9 mouse cellular contexts compared by ENCODE assay signal in the genomic region with DNA sequence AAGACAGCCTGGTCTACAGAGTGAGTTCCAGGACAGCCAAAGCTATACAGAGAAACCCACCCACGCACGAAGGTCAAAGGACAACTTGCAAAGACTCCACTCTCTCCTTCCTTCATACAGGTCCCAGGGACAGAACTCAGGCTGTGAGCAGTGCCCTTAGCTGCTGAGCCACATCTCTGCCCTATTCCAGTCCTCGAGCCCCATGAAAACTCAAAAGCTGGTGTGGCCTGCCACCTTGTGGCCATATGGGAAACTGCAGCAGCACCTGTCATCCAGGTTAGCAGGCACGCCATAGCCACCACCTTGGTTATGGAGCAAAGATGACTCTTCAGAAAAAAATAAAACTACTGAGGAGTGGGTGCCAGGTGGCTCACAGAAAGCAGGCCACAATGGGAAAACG. TPM values are rescaled to one million over a fixed set of nuclear protein-coding genes. Genes with fewer than 3 reads are reported as not detected.
A peak's percentile ranks its signal among the peaks of the same experiment; 100 is the strongest.
DNase-seq lines count a peak whose midpoint lies in the region; ATAC-seq and TF ChIP-seq lines count a peak whose summit lies in the region.
"Had no signal": no experiment of that assay in that cellular context is flagged by ENCODE, and none has a peak within 500 bp of the region (broad histone marks: within the 10 kb centered on the region; RNA-seq: fewer than 3 reads in every experiment).

No protein-coding gene starts in this region.

- DNase-seq in ES-E14 (ENCODE audit: low read depth, low spot score), result no peak
- DNase-seq in cerebellum, adult 11-12 months, result peak; percentile 90
- peak; percentile 83 for DNase-seq in hindbrain, embryonic 10.5 days (ENCODE audit: low spot score)
- DNase-seq in layer of hippocampus, adult 8-10 months (ENCODE audit: low spot score in 2 of 2), result peak; percentile 66 to 84
- DNase-seq in lung, embryonic 14.5 days, result peak; percentile 88
- peak; percentile 29 for DNase-seq in ovary, adult 18-20 months (ENCODE audit: low spot score)
- DNase-seq in thymus, adult 2 months, result peak; percentile 86

- H3K4me1 ChIP-seq in ES-E14 (ENCODE audit: control insufficient read depth in 2 of 2, insufficient read depth in 2 of 2, low read length in 2 of 2, poor library complexity in 1 of 2), result peaks cover 6 to 11% of the 10 kb centered on the region in 2 experiments
- H3K4me1 ChIP-seq in forebrain, embryonic 16.5 days (replicated peaks; ENCODE audit: control insufficient read depth, insufficient read depth, low read length), result peaks cover 9% of the 10 kb centered on the region
- peaks cover 11% of the 10 kb centered on the region for H3K4me1 ChIP-seq in hindbrain, embryonic 10.5 days (replicated peaks)
- no peaks in the 10 kb centered on the region for H3K4me1 ChIP-seq in lung, embryonic 14.5 days (ENCODE audit: insufficient read depth)
- no peaks in the 10 kb centered on the region for H3K4me1 ChIP-seq in thymus, adult 2 months (replicated peaks; ENCODE audit: control insufficient read depth, insufficient read depth, low read length)

- H3K9ac ChIP-seq in ES-E14 (ENCODE audit: insufficient read depth, low read depth, low read length, poor library complexity, severe bottlenecking), result no peak overlapping the region
- H3K9ac ChIP-seq in forebrain, embryonic 16.5 days (replicated peaks; ENCODE audit: low read depth, low read length), result no peak overlapping the region
- no peak overlapping the region for H3K9ac ChIP-seq in lung, embryonic 14.5 days

- peak; percentile 74 for ATAC-seq in forebrain, embryonic 16.5 days
- ATAC-seq in lung, embryonic 14.5 days (ENCODE audit: insufficient read depth), result peak; percentile 54

- TF ChIP-seq POLR2A in thymus, adult 2 months (IDR thresholded peaks at IDR 0.05; ENCODE audit: control insufficient read depth, extremely low read depth, insufficient read depth, low read length, poor library complexity), result no peak

- peaks cover 47% of the 10 kb centered on the region; the same call in 1 of the 2 replicates for H3K36me3 ChIP-seq in ES-E14 (ENCODE audit: control insufficient read depth, insufficient read depth, low read length, poor library complexity, severe bottlenecking)
- no peaks in the 10 kb centered on the region for H3K36me3 ChIP-seq in forebrain, embryonic 16.5 days (ENCODE audit: control insufficient read depth, insufficient read depth)
- H3K36me3 ChIP-seq in hindbrain, embryonic 10.5 days, result peaks cover 49% of the 10 kb centered on the region
- peaks cover 26% of the 10 kb centered on the region; the same call in 1 of the 2 replicates for H3K36me3 ChIP-seq in lung, embryonic 14.5 days (ENCODE audit: insufficient read depth)
- H3K36me3 ChIP-seq in thymus, adult 2 months (ENCODE audit: control insufficient read depth, insufficient read depth, low read length), result no peaks in the 10 kb centered on the region

- in situ Hi-C loops in ES-E14 (cut with MboI; ENCODE audit: low sequenced_read_pairs in 2 of 2, unreplicated experiment in 2 of 2), result loop anchor here (5.0 to 25.0 kb wide), 4 partner anchors 92 to 174 kb away; partner anchors contain the start of genes Mei1 (in 2 of the 2), 4930407I10Rik (in 1 of the 2) and Srebf2 (in 1 of the 2)

- no peak overlapping the region for H3K27ac ChIP-seq in ES-E14 (ENCODE audit: insufficient read depth, low read depth, low read length, poor library complexity, severe bottlenecking)
- H3K27ac ChIP-seq in forebrain, embryonic 16.5 days (ENCODE audit: low read length), result no peak overlapping the region
- H3K27ac ChIP-seq in hindbrain, embryonic 10.5 days, result no peak overlapping the region
- no peak overlapping the region for H3K27ac ChIP-seq in lung, embryonic 14.5 days (ENCODE audit: low read depth)
- no peak overlapping the region for H3K27ac ChIP-seq in thymus, adult 2 months (ENCODE audit: control insufficient read depth, insufficient read depth, low read length)
- H3K27ac ChIP-seq: heart, embryonic 13.5 days had no signal

- H3K27me3 ChIP-seq in forebrain, embryonic 16.5 days (replicated peaks; ENCODE audit: control insufficient read depth, insufficient read depth, low read length), result no peaks in the 10 kb centered on the region
- no peaks in the 10 kb centered on the region for H3K27me3 ChIP-seq in hindbrain, embryonic 10.5 days (ENCODE audit: insufficient read depth, poor library complexity, severe bottlenecking)
- H3K27me3 ChIP-seq in lung, embryonic 14.5 days (ENCODE audit: insufficient read depth, low read length), result no peaks in the 10 kb centered on the region
- H3K27me3 ChIP-seq in thymus, adult 2 months (ENCODE audit: control insufficient read depth, insufficient read depth, low read length), result no peaks in the 10 kb centered on the region

- TF ChIP-seq CTCF in lung, embryonic 14.5 days (IDR thresholded peaks at IDR 0.05; ENCODE audit: low read depth), result peak; percentile 99
- peak; percentile 98 for TF ChIP-seq CTCF in thymus, adult 2 months (IDR thresholded peaks at IDR 0.05; ENCODE audit: borderline replicate concordance, control insufficient read depth, extremely low read depth, insufficient read depth, low read length, poor library complexity)

- no peak overlapping the region for H3K4me2 ChIP-seq in forebrain, embryonic 16.5 days (ENCODE audit: low read length)
- H3K4me2 ChIP-seq in lung, embryonic 14.5 days, result no peak overlapping the region
- H3K4me2 ChIP-seq: heart, embryonic 13.5 days had no signal

- no peak overlapping the region for H3K4me3 ChIP-seq in ES-E14 (ENCODE audit: insufficient read depth in 1 of 2, low read depth in 1 of 2, low read length in 2 of 2, poor library complexity in 1 of 2, severe bottlenecking in 1 of 2)
- H3K4me3 ChIP-seq in forebrain, embryonic 16.5 days (replicated peaks; ENCODE audit: low read length), result no peak overlapping the region
- H3K4me3 ChIP-seq in hindbrain, embryonic 10.5 days, result no peak overlapping the region
- no peak overlapping the region for H3K4me3 ChIP-seq in lung, embryonic 14.5 days (ENCODE audit: low read depth, low read length)
- H3K4me3 ChIP-seq in thymus, adult 2 months (ENCODE audit: control insufficient read depth, insufficient read depth, low read length), result no peak overlapping the region
- H3K4me3 ChIP-seq: heart, embryonic 13.5 days had no signal

- 18% methylated on average over 5 of the region's 5 CpGs for WGBS in forebrain, embryonic 16.5 days
- WGBS in hindbrain, embryonic 10.5 days, result 23% methylated on average over 5 of the region's 5 CpGs
- 14% methylated on average over 5 of the region's 5 CpGs for WGBS in lung, embryonic 14.5 days
- 39% methylated on average over 5 of the region's 5 CpGs for WGBS in thymus, adult 2 months

- no peaks in the 10 kb centered on the region for H3K9me3 ChIP-seq in ES-E14 (ENCODE audit: control insufficient read depth, insufficient read depth, low read depth, low read length)
- H3K9me3 ChIP-seq in forebrain, embryonic 16.5 days (ENCODE audit: control insufficient read depth, low read length), result no peaks in the 10 kb centered on the region
- H3K9me3 ChIP-seq in hindbrain, embryonic 10.5 days, result no peaks in the 10 kb centered on the region
- H3K9me3 ChIP-seq in lung, embryonic 14.5 days (ENCODE audit: low read depth, low read length), result no peaks in the 10 kb centered on the region
- H3K9me3 ChIP-seq: heart, embryonic 13.5 days had no signal

TF ChIP-seq in ES-E14, 5 proteins besides CTCF, POLR2A, EP300 and RAD21 (continues in another document):
- TF ChIP-seq ZNF384 (IDR thresholded peaks at IDR 0.05; ENCODE audit: low read depth, low read length) (no peak), MAFK (IDR thresholded peaks at IDR 0.05; ENCODE audit: insufficient read depth, low read depth, low read length) (no peak), ZC3H11A (IDR thresholded peaks at IDR 0.05; ENCODE audit: borderline replicate concordance, low read depth, low read length) (peak; percentile 89), CHD2 (IDR thresholded peaks at IDR 0.05; ENCODE audit: low read depth, low read length) (no peak)

RNA-seq across cellular contexts. Expression of gene Cenpm, which starts 8.0 kb away (rescaled TPM):
- 58.2 and 80.0 TPM in 2 replicates for total RNA-seq in ES-E14 (2012; rRNA removed)
- polyA plus RNA-seq in forebrain, embryonic 16.5 days (2015; fragmentation: Nextera tagmentation; extraction: Ambion mirVana), result 29.8 and 34.6 TPM in 2 replicates
- 86.2 and 92.6 TPM in 2 replicates for polyA plus RNA-seq in hindbrain, embryonic 10.5 days (2016; fragmentation: Nextera tagmentation; extraction: Ambion mirVana)
- total RNA-seq in layer of hippocampus, adult 8-10 months (2022), result 1 to 10 TPM; 2.6 to 4.8 (median 4.4) TPM
- 86.9 and 88.1 TPM in 2 replicates for polyA plus RNA-seq in lung, embryonic 14.5 days (2014; fragmentation: Nextera tagmentation; extraction: Ambion mirVana)
- 44.8 and 68.0 TPM in 2 replicates for polyA plus RNA-seq in thymus, adult 2 months (2012; rRNA removed)

RNA-seq across cellular contexts. Expression of gene Tnfrsf13c, which starts 12.4 kb away (rescaled TPM):
- total RNA-seq in ES-E14 (2012; rRNA removed), result 1.7 and 2.3 TPM in 2 replicates
- 0.10 and 0.25 TPM in 2 replicates for polyA plus RNA-seq in forebrain, embryonic 16.5 days (2015; fragmentation: Nextera tagmentation; extraction: Ambion mirVana)
- 0.18 and 0.46 TPM in 2 replicates for polyA plus RNA-seq in hindbrain, embryonic 10.5 days (2016; fragmentation: Nextera tagmentation; extraction: Ambion mirVana)
- total RNA-seq in layer of hippocampus, adult 8-10 months (2022), result under 1 TPM in 2 of 4 experiments, not detected in 2; 0.69 to 0.80 TPM
- polyA plus RNA-seq in lung, embryonic 14.5 days (2014; fragmentation: Nextera tagmentation; extraction: Ambion mirVana), result 0.22 TPM in 1 of 2 replicates, not detected in the other
- polyA plus RNA-seq in thymus, adult 2 months (2012; rRNA removed), result 4.3 and 7.0 TPM in 2 replicates

RNA-seq across cellular contexts. Expression of gene 1500009C09Rik, which starts 15.6 kb away (rescaled TPM):
- total RNA-seq in ES-E14 (2012; rRNA removed), result 1.0 and 1.2 TPM in 2 replicates
- polyA plus RNA-seq in forebrain, embryonic 16.5 days (2015; fragmentation: Nextera tagmentation; extraction: Ambion mirVana), result 17.0 and 18.6 TPM in 2 replicates
- polyA plus RNA-seq in hindbrain, embryonic 10.5 days (2016; fragmentation: Nextera tagmentation; extraction: Ambion mirVana), result 0.17 and 1.5 TPM in 2 replicates
- total RNA-seq in layer of hippocampus, adult 8-10 months (2022), result 100 to 1,000 TPM in 3 of 4 experiments, 10 to 100 TPM in 1; 91.7 to 112 (median 104) TPM
- polyA plus RNA-seq in lung, embryonic 14.5 days (2014; fragmentation: Nextera tagmentation; extraction: Ambion mirVana), result not detected in 2 replicates
- polyA plus RNA-seq in thymus, adult 2 months (2012; rRNA removed), result 0.08 and 0.24 TPM in 2 replicates
- polyA plus RNA-seq: heart, embryonic 13.5 days had no signal

RNA-seq across cellular contexts. Expression of gene Shisa8, which starts 23.9 kb away (rescaled TPM):
- 4.1 and 4.3 TPM in 2 replicates for total RNA-seq in ES-E14 (2012; rRNA removed)
- 0.66 and 0.70 TPM in 2 replicates for polyA plus RNA-seq in forebrain, embryonic 16.5 days (2015; fragmentation: Nextera tagmentation; extraction: Ambion mirVana)
- polyA plus RNA-seq in hindbrain, embryonic 10.5 days (2016; fragmentation: Nextera tagmentation; extraction: Ambion mirVana), result 1.6 and 1.8 TPM in 2 replicates
- 1 to 10 TPM; 1.6 to 3.5 (median 2.0) TPM for total RNA-seq in layer of hippocampus, adult 8-10 months (2022)
- 0.20 and 0.45 TPM in 2 replicates for polyA plus RNA-seq in lung, embryonic 14.5 days (2014; fragmentation: Nextera tagmentation; extraction: Ambion mirVana)
- polyA plus RNA-seq in thymus, adult 2 months (2012; rRNA removed), result 0.93 and 1.1 TPM in 2 replicates

RNA-seq across cellular contexts. Expression of gene Sept3, which starts 38.1 kb away (rescaled TPM):
- 5.9 and 8.2 TPM in 2 replicates for total RNA-seq in ES-E14 (2012; rRNA removed)
- polyA plus RNA-seq in forebrain, embryonic 16.5 days (2015; fragmentation: Nextera tagmentation; extraction: Ambion mirVana), result 427 TPM in 2 replicates
- polyA plus RNA-seq in hindbrain, embryonic 10.5 days (2016; fragmentation: Nextera tagmentation; extraction: Ambion mirVana), result 72.8 and 111 TPM in 2 replicates
- total RNA-seq in layer of hippocampus, adult 8-10 months (2022), result 100 to 1,000 TPM; 583 to 608 (median 584) TPM
- polyA plus RNA-seq in lung, embryonic 14.5 days (2014; fragmentation: Nextera tagmentation; extraction: Ambion mirVana), result 8.1 and 8.7 TPM in 2 replicates
- 3.4 and 4.6 TPM in 2 replicates for polyA plus RNA-seq in thymus, adult 2 months (2012; rRNA removed)
